Mouse (Mus musculus) megakaryocyte-erythroid progenitor cell, adult 5-6 weeks (primary cell): ENCODE data around the gene Fosl1. TPM values are rescaled to one million over a fixed set of nuclear protein-coding genes. Genes with fewer than 3 reads are reported as not detected.
"Not testable (repeated sequence)": the region's sequence is repeated elsewhere in the genome, so short reads cannot be mapped to it uniquely, and the experiment has no call there.

Experiments used
- ATAC-seq: replicated peaks from 2 replicates; pipeline ENCODE4 v1.8.0; 2016; ENCODE audit warnings: mild to moderate bottlenecking, inconsistent platforms; ENCODE audit not compliant: severe bottlenecking, poor library complexity, low FRiP score, low TSS enrichment
- total RNA-seq, 2 experiments: library from RNA; stranded (forward) in 1 of 2; stranded (reverse) in 1 of 2; fragments of 200-1000, 215-1000 nt in 1 of 2; fragments of >200 nt in 1 of 2; fragmentation: Nextera tagmentation in 1 of 2; gene quantifications; 2 replicates each; pipeline ENCODE4 v1.2.3; 2014 to 2017

Fosl1 gene
- total RNA-seq, 2 experiments from 2014 or later, result 0.66 to 1.9 TPM

GRCm38 (mm10) chr19:5475069-5475714 is 27.8 kb downstream of the Fosl1 start:
- ATAC-seq, result no peak

DNA sequence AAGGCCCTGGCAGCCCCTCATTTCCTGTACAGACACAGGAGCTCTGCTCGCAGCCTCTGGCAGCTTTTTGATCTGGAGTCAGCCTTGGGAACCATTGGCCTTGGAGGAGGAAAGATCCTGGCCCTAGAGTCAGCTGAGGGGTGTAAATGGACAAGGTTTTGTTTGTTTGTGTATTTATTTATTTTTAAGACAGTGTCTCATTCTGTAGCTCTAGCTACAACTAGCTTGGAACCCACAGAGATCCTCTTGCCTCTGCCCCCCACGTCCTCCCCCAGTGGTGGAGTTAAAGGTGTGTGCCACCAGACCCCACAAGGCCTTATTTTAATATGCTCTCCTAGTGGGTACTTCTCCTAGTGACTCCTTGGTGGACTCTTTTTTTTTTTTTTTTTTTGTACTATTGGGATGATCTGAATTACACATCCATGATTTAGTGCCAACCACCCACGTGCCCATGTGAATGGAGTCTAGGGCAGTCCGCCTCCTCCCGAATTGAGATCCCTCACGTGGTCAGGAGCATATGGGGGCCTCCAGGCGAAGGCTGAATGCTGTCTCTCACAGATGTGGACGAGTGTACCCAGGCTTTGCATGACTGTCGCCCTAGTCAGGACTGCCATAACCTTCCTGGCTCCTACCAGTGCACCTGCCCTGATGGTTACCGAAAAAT is 29.8 kb downstream of the Fosl1 start:
- ATAC-seq, result no peak

- ATAC-seq, result no peak
Observed at GRCm38 (mm10) chr19:5477668-5478300, 30.4 kb downstream of the Fosl1 start.

- ATAC-seq, result no peak
Observed at GRCm38 (mm10) chr19:5480016-5480415, 32.7 kb downstream of the Fosl1 start.

- no peak for ATAC-seq
Observed at GRCm38 (mm10) chr19:5481398-5481797, 34.1 kb downstream of the Fosl1 start.

DNA sequence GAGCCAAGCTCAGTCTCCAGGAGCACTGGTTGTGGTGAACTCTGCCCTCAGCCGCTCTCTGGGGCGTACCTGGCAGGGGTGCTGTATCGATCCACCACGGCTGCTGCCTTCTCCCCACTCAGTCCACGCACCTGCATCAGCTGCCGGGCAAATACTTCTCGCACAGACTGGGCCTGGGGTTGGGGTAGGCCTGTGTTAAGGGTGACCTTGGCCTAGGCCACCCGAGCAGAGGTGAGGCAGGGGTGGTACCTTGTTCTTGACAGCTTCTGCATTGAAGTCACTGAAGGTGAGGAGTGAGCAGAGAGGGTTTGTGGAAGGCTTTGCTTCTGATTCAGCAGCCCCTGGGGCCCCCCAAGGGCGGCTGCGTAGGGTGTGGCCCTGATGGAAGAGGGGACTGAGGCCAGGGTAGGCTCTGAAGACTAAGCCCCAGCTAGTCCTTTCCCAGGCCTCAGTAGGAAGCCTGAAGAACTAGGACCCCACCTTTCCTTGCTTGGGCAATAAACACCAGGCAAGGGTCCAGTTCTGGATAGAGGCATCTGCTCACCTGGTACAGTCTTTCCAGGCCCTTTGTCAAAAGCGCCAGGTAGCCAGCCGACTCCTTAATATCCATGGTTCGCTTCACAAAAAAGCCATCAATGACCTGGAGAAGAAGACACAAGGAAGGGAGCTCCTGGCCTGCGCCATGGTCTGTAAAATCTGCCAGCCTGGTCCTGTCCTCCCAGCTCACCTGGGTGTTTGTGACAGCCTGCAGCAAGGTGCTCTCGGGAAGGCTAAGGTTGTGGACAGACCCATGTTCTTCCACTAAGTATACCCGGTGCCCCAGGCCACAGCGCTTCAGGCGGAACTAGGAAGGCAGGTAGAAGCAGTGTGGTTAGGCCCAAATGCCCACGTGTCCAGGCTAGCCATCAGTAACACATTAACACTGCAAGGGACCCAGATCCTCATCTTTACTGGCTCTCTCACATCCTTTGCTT is 36.3 kb downstream of the Fosl1 start:
- no peak for ATAC-seq

- ATAC-seq, result no peak
Observed at GRCm38 (mm10) chr19:5484496-5484895, 37.1 kb downstream of the Fosl1 start.

DNA sequence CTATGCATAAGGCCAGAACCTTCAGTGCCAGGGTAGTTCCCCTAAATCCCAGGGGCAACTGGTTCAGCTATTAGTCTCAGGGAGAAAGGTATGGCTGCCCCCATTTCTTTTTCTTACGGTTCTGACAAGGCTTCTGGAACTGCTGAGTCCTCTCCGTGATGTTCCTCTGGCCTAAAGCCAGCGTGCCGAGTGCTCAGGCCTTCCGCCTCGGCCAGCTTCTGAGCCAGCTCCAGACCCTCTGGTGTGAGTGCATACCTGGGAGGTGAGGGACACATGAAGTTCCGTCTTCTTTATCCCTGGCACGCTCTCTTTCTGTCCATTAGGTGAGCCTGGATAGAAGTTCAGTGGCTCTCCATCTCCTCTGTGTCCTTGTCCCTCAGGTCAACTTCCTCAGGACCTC is 38.0 kb downstream of the Fosl1 start:
- no peak for ATAC-seq

- ATAC-seq, result no peak
Observed at GRCm38 (mm10) chr19:5485821-5486220, 38.5 kb downstream of the Fosl1 start.

DNA sequence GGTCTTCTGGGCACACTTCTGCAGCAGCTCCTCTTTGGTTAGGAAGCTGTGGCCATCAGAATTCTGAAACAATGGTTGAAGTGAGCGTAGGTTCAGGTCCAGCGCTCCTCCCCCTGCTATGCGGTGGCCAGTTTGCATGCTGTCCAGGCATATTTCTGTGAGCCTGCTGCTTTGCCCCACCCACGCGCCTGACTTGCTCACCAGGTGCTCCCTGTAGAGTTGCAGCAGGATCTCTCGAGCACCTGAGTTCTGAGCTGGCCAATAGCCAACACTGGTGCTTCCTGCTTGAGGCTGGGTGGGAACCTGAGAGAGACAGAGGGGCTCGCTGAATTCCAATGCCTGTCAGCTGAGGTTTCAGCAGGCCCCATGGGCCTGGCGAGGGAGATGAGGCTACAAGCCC is 38.9 kb downstream of the Fosl1 start:
- ATAC-seq, result no peak

DNA sequence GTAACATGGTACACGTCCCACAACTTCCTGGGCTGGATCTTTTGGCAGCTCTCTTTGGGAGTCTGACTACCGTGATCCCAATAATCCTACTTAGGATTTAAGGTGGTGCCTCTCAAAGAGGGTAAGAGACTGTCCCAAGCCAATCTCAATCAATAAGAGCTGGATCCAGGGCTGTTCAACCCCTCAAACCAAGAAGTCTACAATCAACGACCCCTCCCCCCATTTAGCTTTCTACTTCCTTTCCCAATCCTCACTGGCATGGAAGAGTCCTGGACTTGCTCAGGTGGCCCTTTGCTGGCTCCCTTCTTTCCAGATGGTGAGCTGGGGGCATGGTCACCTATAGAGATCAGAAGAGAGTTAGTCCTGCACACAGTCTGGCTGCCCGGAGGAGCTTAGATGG is 39.4 kb downstream of the Fosl1 start:
- ATAC-seq, result no peak

GRCm38 (mm10) chr19:5487768-5488550 is 40.6 kb downstream of the Fosl1 start, which contains the start of gene Mus81:
TSS of gene Mus81 (minus strand) at chr19:5488402.
- ATAC-seq, result peak; percentile 46

GRCm38 (mm10) chr19:5488878-5489571 is 41.7 kb downstream of the Fosl1 start:
- peak; percentile 67 for ATAC-seq

DNA sequence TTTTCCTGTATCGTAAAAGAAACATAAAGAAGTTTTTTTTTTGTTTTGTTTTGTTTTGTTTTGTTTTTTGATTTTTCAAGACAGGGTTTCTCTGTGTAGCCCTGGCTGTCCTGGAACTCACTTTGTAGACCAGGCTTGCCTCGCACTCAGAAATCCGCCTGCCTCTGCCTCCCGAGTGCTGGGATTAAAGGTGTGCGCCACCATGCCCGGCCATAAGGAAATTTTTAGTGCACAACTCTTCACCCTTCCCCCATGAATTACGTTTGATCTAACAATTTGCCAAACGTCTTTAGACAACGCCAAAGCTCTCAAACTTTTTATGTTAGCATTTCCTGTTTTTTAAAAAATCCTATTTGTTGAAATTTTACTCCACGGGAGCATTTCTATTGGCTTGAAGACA is 42.4 kb downstream of the Fosl1 start:
- ATAC-seq, result not testable (repeated sequence)

DNA sequence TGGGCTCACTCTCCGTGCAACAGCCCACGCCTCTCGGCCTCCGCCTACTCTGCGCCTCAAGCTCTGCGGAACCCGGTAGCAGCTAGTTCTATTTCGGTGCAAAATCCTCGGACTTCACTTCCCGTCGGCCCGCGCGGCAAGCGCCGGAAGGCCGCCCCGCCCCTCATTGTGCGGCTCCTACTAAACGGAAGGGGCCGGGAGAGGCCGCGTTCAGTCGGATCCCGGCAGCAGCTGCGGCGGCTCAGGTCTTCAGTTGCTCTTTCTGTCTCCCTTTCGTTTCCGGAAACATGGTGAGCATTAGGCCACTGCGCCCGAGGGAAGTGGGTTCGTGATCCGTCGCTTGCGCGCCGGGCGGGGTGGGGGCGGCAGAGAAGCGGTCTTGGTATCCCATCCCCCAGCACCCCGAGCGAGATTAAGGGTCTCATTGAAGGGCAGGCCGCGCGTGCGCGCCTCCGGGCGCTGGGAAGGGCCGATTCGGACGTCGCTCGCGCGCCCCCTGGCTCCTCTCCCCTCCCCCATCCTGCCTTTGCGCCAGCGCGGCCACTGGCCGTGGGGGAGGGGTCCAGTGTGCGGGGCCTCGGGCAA is 43.1 kb downstream of the Fosl1 start, which contains the start of gene Cfl1:
TSS of gene Cfl1 (plus strand) at position 143 of the 585 bp plus-strand sequence.
- peak; percentile 51 for ATAC-seq

- ATAC-seq, result peak; percentile 27
Observed at GRCm38 (mm10) chr19:5490898-5491708, 43.8 kb downstream of the Fosl1 start.

GRCm38 (mm10) chr19:5492641-5493040 is 45.3 kb downstream of the Fosl1 start:
- no peak for ATAC-seq
